Mouse (Mus musculus) MEL (cell line): ENCODE results near the gene Gtdc1. TPM values are rescaled to one million over a fixed set of nuclear protein-coding genes. Genes with fewer than 3 reads are reported as not detected.

Experiments used
- DNase-seq: peaks from one replicate; pipeline ENCODE4 v3.0.0; 2011; ENCODE audit warnings: low read depth, low spot score
- H3K27ac ChIP-seq: 2 replicates; pipeline ENCODE4 v1.5.1; 2012; ENCODE audit warnings: low read depth, mild to moderate bottlenecking, control low read depth, low read length, moderate library complexity; ENCODE audit not compliant: control insufficient read depth
- H3K27me3 ChIP-seq, 2 experiments: fragments of 150-350 bp in 1 of 2; sonication (generic) in 1 of 2; 2 replicates each; pipeline ENCODE4 v1.6.1; 2012; ENCODE audit warnings: low read length in 2 of 2, mild to moderate bottlenecking in 2 of 2, improper control_type of control experiment in 1 of 2, moderate library complexity in 1 of 2; ENCODE audit not compliant: insufficient read depth in 2 of 2, control insufficient read depth in 1 of 2
- H3K36me3 ChIP-seq, 2 experiments: 2 replicates each; pipeline ENCODE4 v1.6.1; 2012 to 2014; ENCODE audit warnings: low read length in 2 of 2, improper control_type of control experiment in 1 of 2, inconsistent platforms in 1 of 2, mild to moderate bottlenecking in 1 of 2; ENCODE audit not compliant: insufficient read depth in 2 of 2, control insufficient read depth in 1 of 2
- H3K4me1 ChIP-seq, 2 experiments: fragments of 150-350 bp in 1 of 2; sonication (generic) in 1 of 2; 2 replicates each; pipeline ENCODE4 v1.6.1; 2012; ENCODE audit warnings: low read length in 2 of 2, improper control_type of control experiment in 1 of 2, mild to moderate bottlenecking in 1 of 2; ENCODE audit not compliant: insufficient read depth in 2 of 2, control insufficient read depth in 1 of 2
- H3K4me3 ChIP-seq, 2 experiments: fragments of 150-350 bp in 1 of 2; sonication (generic) in 1 of 2; 2 replicates each; pipeline ENCODE4 v1.5.1; 2012; ENCODE audit warnings: low read depth in 2 of 2, low read length in 2 of 2, mild to moderate bottlenecking in 2 of 2, moderate library complexity in 2 of 2, control low read depth in 1 of 2, improper control_type of control experiment in 1 of 2; ENCODE audit not compliant: control insufficient read depth in 1 of 2, insufficient read depth in 1 of 2
- H3K79me2 ChIP-seq: 2 replicates; pipeline ENCODE4 v1.6.1; 2012; ENCODE audit warnings: mild to moderate bottlenecking, low read length, moderate library complexity; ENCODE audit not compliant: control insufficient read depth, poor library complexity, insufficient read depth
- H3K9ac ChIP-seq: 2 replicates; pipeline ENCODE4 v1.6.1; 2012; ENCODE audit warnings: low read depth, mild to moderate bottlenecking, control low read depth, low read length, moderate library complexity; ENCODE audit not compliant: control insufficient read depth, poor library complexity, severe bottlenecking
- H3K9me3 ChIP-seq: fragments of 150-350 bp; sonication (generic); replicated peaks from 2 replicates; pipeline ENCODE4 v1.6.1; 2012; ENCODE audit warnings: mild to moderate bottlenecking, low read length, improper control_type of control experiment, moderate library complexity; ENCODE audit not compliant: insufficient read depth
- CHD1 ChIP-seq: IDR thresholded peaks from 2 replicates; pipeline ENCODE4 v1.6.1; 2012; ENCODE audit warnings: low read depth, mild to moderate bottlenecking, inconsistent platforms, low read length, improper control_type of control experiment
- E2F4 ChIP-seq: IDR thresholded peaks from 2 replicates; pipeline ENCODE4 v1.6.1; 2011; ENCODE audit warnings: low read depth, low read length, improper control_type of control experiment, borderline replicate concordance
- EP300 ChIP-seq, 2 experiments: IDR thresholded peaks; 2 replicates each; pipeline ENCODE4 v1.6.1; 2011; ENCODE audit warnings: improper control_type of control experiment in 2 of 2, low read length in 2 of 2, low read depth in 1 of 2, mild to moderate bottlenecking in 1 of 2
- ETS1 ChIP-seq: IDR thresholded peaks from 2 replicates; pipeline ENCODE4 v1.6.1; 2012; ENCODE audit warnings: low read depth, mild to moderate bottlenecking, inconsistent platforms, low read length, improper control_type of control experiment, moderate library complexity
- GABPA ChIP-seq: IDR thresholded peaks from 2 replicates; pipeline ENCODE4 v1.6.1; 2012; ENCODE audit warnings: low read depth, mild to moderate bottlenecking, inconsistent platforms, low read length, improper control_type of control experiment, moderate library complexity
- GATA1 ChIP-seq: IDR thresholded peaks from 2 replicates; pipeline ENCODE4 v1.6.1; 2011; ENCODE audit warnings: low read depth, low read length, improper control_type of control experiment
- HCFC1 ChIP-seq: IDR thresholded peaks from 2 replicates; pipeline ENCODE4 v1.6.1; 2012; ENCODE audit warnings: low read depth, mild to moderate bottlenecking, inconsistent platforms, low read length, improper control_type of control experiment, moderate library complexity
- JUND ChIP-seq: IDR thresholded peaks from 2 replicates; pipeline ENCODE4 v1.6.1; 2011; ENCODE audit warnings: low read depth, mild to moderate bottlenecking, improper control_type of control experiment, low read length
- KAT2A ChIP-seq: conservative IDR thresholded peaks from 2 replicates; pipeline ENCODE4 v1.6.1; 2012; ENCODE audit warnings: low read depth, low read length, improper control_type of control experiment, inconsistent platforms
- MAFK ChIP-seq: IDR thresholded peaks from 2 replicates; pipeline ENCODE4 v1.6.1; 2011; ENCODE audit warnings: low read depth, mild to moderate bottlenecking, low read length, improper control_type of control experiment, borderline replicate concordance
- MEF2A ChIP-seq: IDR thresholded peaks from 2 replicates; pipeline ENCODE4 v1.6.1; 2014; ENCODE audit warnings: low read depth, mild to moderate bottlenecking, inconsistent platforms, low read length, improper control_type of control experiment; ENCODE audit not compliant: poor library complexity, insufficient replicate concordance, severe bottlenecking; ENCODE audit errors: extremely low read depth
- MYB ChIP-seq: IDR thresholded peaks from 2 replicates; pipeline ENCODE4 v1.6.1; 2011; ENCODE audit warnings: mild to moderate bottlenecking, low read depth, low read length, improper control_type of control experiment
- POLR2A ChIP-seq, 2 experiments: IDR thresholded peaks; 2 replicates each; pipeline ENCODE4 v1.6.1; 2011 to 2012; ENCODE audit warnings: low read length in 2 of 2, mild to moderate bottlenecking in 2 of 2, control low read depth in 1 of 2, improper control_type of control experiment in 1 of 2, low read depth in 1 of 2, moderate library complexity in 1 of 2; ENCODE audit not compliant: control insufficient read depth in 1 of 2, insufficient read depth in 1 of 2, poor library complexity in 1 of 2
- POLR2AphosphoS2 ChIP-seq: IDR thresholded peaks from 2 replicates; pipeline ENCODE4 v1.6.1; 2011; ENCODE audit warnings: low read length, improper control_type of control experiment
- RAD21 ChIP-seq: IDR thresholded peaks from 2 replicates; pipeline ENCODE4 v1.6.1; 2011; ENCODE audit warnings: mild to moderate bottlenecking, low read depth, low read length, improper control_type of control experiment
- RCOR1 ChIP-seq: IDR thresholded peaks from 2 replicates; pipeline ENCODE4 v1.6.1; 2012; ENCODE audit warnings: low read depth, mild to moderate bottlenecking, inconsistent platforms, low read length, improper control_type of control experiment
- SIN3A ChIP-seq: IDR thresholded peaks from 2 replicates; pipeline ENCODE4 v1.6.1; 2012; ENCODE audit warnings: low read length, improper control_type of control experiment, inconsistent platforms
- TCF12 ChIP-seq: IDR thresholded peaks from 2 replicates; pipeline ENCODE4 v1.6.1; 2014; ENCODE audit warnings: low read depth, mild to moderate bottlenecking, inconsistent platforms, low read length, improper control_type of control experiment, moderate library complexity
- USF1 ChIP-seq: IDR thresholded peaks from 2 replicates; pipeline ENCODE4 v1.6.1; 2014; ENCODE audit warnings: low read depth, mild to moderate bottlenecking, inconsistent platforms, low read length, improper control_type of control experiment, moderate library complexity
- ZKSCAN1 ChIP-seq: IDR thresholded peaks from 2 replicates; pipeline ENCODE4 v1.6.1; 2012; ENCODE audit warnings: low read depth, mild to moderate bottlenecking, inconsistent platforms, low read length, improper control_type of control experiment, moderate library complexity
- ZNF384 ChIP-seq: IDR thresholded peaks from 2 replicates; pipeline ENCODE4 v1.6.1; 2012; ENCODE audit warnings: low read depth, mild to moderate bottlenecking, inconsistent platforms, low read length, improper control_type of control experiment
- polyA plus RNA-seq, 2 experiments: library from polyadenylated mRNA; stranded (reverse) in 1 of 2; unstranded in 1 of 2; fragments of >175 nt in 1 of 2; fragments of >200 nt in 1 of 2; gene quantifications; 2 replicates each; pipeline versions ENCODE4 v1.2.1 to v1.2.4; 2012; ENCODE audit warnings: low replicate concordance in 2 of 2, low read depth in 1 of 2; ENCODE audit not compliant: insufficient read length in 2 of 2, insufficient read depth in 1 of 2, missing spikeins in 1 of 2
- total RNA-seq: library from RNA; depleted of rRNA; stranded (reverse); fragments of 300-350 nt; gene quantifications from 2 replicates; pipeline ENCODE4 v1.2.3, GENCODE M21; 2012

The Gtdc1 gene
- total and polyA plus RNA-seq, 3 experiments, result 7.2 to 14.3 TPM; not detected in 1

GRCm38 (mm10) chr2:44584061-44584460 lies 343.4 kb downstream of the Gtdc1 start:
- no peak for DNase-seq
- H3K4me3 ChIP-seq, result no peak overlapping the region
- no peak overlapping the region for H3K27ac ChIP-seq
- H3K9me3 ChIP-seq, result no peaks in the 10 kb centered on the region
- H3K36me3 ChIP-seq, result no peaks in the 10 kb centered on the region
- no peak overlapping the region for H3K9ac ChIP-seq
- TF ChIP-seq ETS1, result no peak
- TF ChIP-seq CHD1, result no peak
- no peak for TF ChIP-seq ZNF384
- no peak for TF ChIP-seq SIN3A
- no peak for TF ChIP-seq USF1
- TF ChIP-seq POLR2AphosphoS2, result no peak
- no peak for TF ChIP-seq MAFK
- no peak for TF ChIP-seq GATA1
- no peak for TF ChIP-seq JUND
- TF ChIP-seq RCOR1, result no peak
- no peak for TF ChIP-seq ZKSCAN1
- TF ChIP-seq, all 39 proteins: peak for 0
- no peaks in the 10 kb centered on the region for H3K27me3 ChIP-seq
- H3K79me2 ChIP-seq, result no peaks in the 10 kb centered on the region
- no peaks in the 10 kb centered on the region for H3K4me1 ChIP-seq

GRCm38 (mm10) chr2:44583491-44583890 lies 344.0 kb downstream of the Gtdc1 start:
- Histone ChIP-seq H3K27ac (no peak overlapping the region), H3K79me2 (no peaks in the 10 kb centered on the region), H3K9me3 (no peaks in the 10 kb centered on the region), H3K9ac (no peak overlapping the region), H3K4me3 (no peak overlapping the region), H3K27me3 (no peaks in the 10 kb centered on the region), H3K36me3 (no peaks in the 10 kb centered on the region), H3K4me1 (no peaks in the 10 kb centered on the region)
- TF ChIP-seq POLR2A (IDR thresholded peaks at IDR 0.05; ENCODE audit: control insufficient read depth in 1 of 2, insufficient read depth in 1 of 2, low read depth in 1 of 2, low read length in 2 of 2, poor library complexity in 1 of 2), result no peak
- DNase-seq, result no peak

- H3K4me1 ChIP-seq, result no peaks in the 10 kb centered on the region
- no peak overlapping the region for H3K4me3 ChIP-seq
- TF ChIP-seq EP300 (IDR thresholded peaks at IDR 0.05; ENCODE audit: low read depth in 1 of 2, low read length in 2 of 2) (no peak), RAD21 (no peak), E2F4 (no peak), POLR2AphosphoS2 (no peak), KAT2A (no peak), MYB (no peak), USF1 (no peak), TCF12 (no peak), MEF2A (no peak), CHD1 (no peak), HCFC1 (no peak), POLR2A (IDR thresholded peaks at IDR 0.05; ENCODE audit: control insufficient read depth in 1 of 2, insufficient read depth in 1 of 2, low read depth in 1 of 2, low read length in 2 of 2, poor library complexity in 1 of 2) (no peak), GABPA (no peak)
- H3K9me3 ChIP-seq, result no peaks in the 10 kb centered on the region
- no peaks in the 10 kb centered on the region; a peak in 1 of 4 replicates for H3K36me3 ChIP-seq
- no peak overlapping the region for H3K9ac ChIP-seq
- H3K27ac ChIP-seq, result no peak overlapping the region
- no peaks in the 10 kb centered on the region for H3K79me2 ChIP-seq
- DNase-seq, result no peak
- H3K27me3 ChIP-seq, result no peaks in the 10 kb centered on the region
Observed at GRCm38 (mm10) chr2:44571810-44572209, 355.6 kb downstream of the Gtdc1 start.
